Mouse (Mus musculus) midbrain, embryonic 14.5 days (tissue): ENCODE results near the gene Acot2. TPM values are rescaled to one million over a fixed set of nuclear protein-coding genes. Genes with fewer than 3 reads are reported as not detected.
A peak's percentile ranks its signal among the peaks of the same experiment; 100 is the strongest.
"Not testable (repeated sequence)": the region's sequence is repeated elsewhere in the genome, so short reads cannot be mapped to it uniquely, and the experiment has no call there.

Experiments used
- ATAC-seq: fragments of 200-750 bp; cut with Nextera tagmentation; 2 replicates; pipeline ENCODE4 v1.8.0; 2017; ENCODE audit warnings: moderate number of reproducible peaks, moderate library complexity; ENCODE audit not compliant: low FRiP score, low TSS enrichment
- DNase-seq: peaks from one replicate; pipeline ENCODE4 v3.0.0-alpha.2; 2015
- H3K27ac ChIP-seq: fragments of 300-500 bp; sonication (generic); replicated peaks from 2 replicates; pipeline ENCODE4 v1.5.1; 2014; ENCODE audit warnings: mild to moderate bottlenecking, low read depth, low read length, moderate library complexity
- H3K27me3 ChIP-seq: fragments of 300-500 bp; sonication (generic); 2 replicates; pipeline ENCODE4 v1.6.1; 2014; ENCODE audit warnings: low read length, control low read depth, mixed read lengths; ENCODE audit not compliant: control insufficient read depth, insufficient read depth
- H3K36me3 ChIP-seq: fragments of 300-500 bp; sonication (generic); 2 replicates; pipeline ENCODE4 v1.6.1; 2014; ENCODE audit warnings: low read length, control low read depth; ENCODE audit not compliant: control insufficient read depth, insufficient read depth
- H3K4me1 ChIP-seq: fragments of 300-500 bp; sonication (generic); 2 replicates; pipeline ENCODE4 v1.6.1; 2014; ENCODE audit warnings: mild to moderate bottlenecking, antibody characterized with exemption, low read length, control low read depth; ENCODE audit not compliant: control insufficient read depth, insufficient read depth
- H3K4me2 ChIP-seq: fragments of 300-500 bp; sonication (generic); 2 replicates; pipeline ENCODE4 v1.6.1; 2014; ENCODE audit warnings: mild to moderate bottlenecking, low read length, moderate library complexity
- H3K4me3 ChIP-seq: fragments of 300-500 bp; sonication (generic); replicated peaks from 2 replicates; pipeline ENCODE4 v1.5.1; 2014; ENCODE audit warnings: low read depth, low read length
- H3K9ac ChIP-seq: fragments of 300-500 bp; sonication (generic); replicated peaks from 2 replicates; pipeline ENCODE4 v1.6.1; 2014; ENCODE audit warnings: mild to moderate bottlenecking, low read length, moderate library complexity
- H3K9me3 ChIP-seq: fragments of 300-500 bp; sonication (generic); 2 replicates; pipeline ENCODE4 v1.6.1; 2016; ENCODE audit warnings: low read length, control low read depth, mixed read lengths; ENCODE audit not compliant: control insufficient read depth
- WGBS: fragments of 180-500 bp; shearing (Covaris S2); extraction: QIAGEN DNeasy Blood & Tissue Kit; methylation state at CpG from one replicate; pipeline ENCODE4 v1.1.7; 2014; 5-methylcytosine and 5-hydroxymethylcytosine counted together
- polyA plus RNA-seq: library from polyadenylated mRNA; unstranded; fragments of >200 nt; fragmentation: Nextera tagmentation; extraction: Ambion mirVana; gene quantifications from 2 replicates; pipeline ENCODE4 v1.2.1, GENCODE M21; 2014

The Acot2 gene
- polyA plus RNA-seq, 1 experiment from 2014 or later = 9.2 TPM

GRCm38 (mm10) chr12:84008251-84008650 is 20.6 kb downstream of the Acot2 start:
- Histone ChIP-seq H3K9ac (no peak overlapping the region), H3K9me3 (no peaks in the 10 kb centered on the region), H3K4me2 (0 out of 2 replicates have a peak overlapping the region, but pooled peaks have one; percentile 56), H3K27me3 (no peaks in the 10 kb centered on the region), H3K27ac (peak overlapping the region; percentile 67), H3K4me3 (no peak overlapping the region), H3K36me3 (no peaks in the 10 kb centered on the region), H3K4me1 (peaks cover 17% of the 10 kb centered on the region)
- ATAC-seq = no peak
- no peak for DNase-seq
- 90% methylated on average over 12 of the region's 12 CpGs for WGBS

- no peak for ATAC-seq
- Histone ChIP-seq H3K27ac (peak overlapping the region; percentile 67), H3K4me3 (peak overlapping the region; percentile 43), H3K9ac (0 out of 2 replicates have a peak overlapping the region, but pooled peaks have one; percentile 46), H3K4me1 (peaks cover 17% of the 10 kb centered on the region), H3K36me3 (no peaks in the 10 kb centered on the region), H3K4me2 (peak overlapping the region; percentile 56), H3K9me3 (no peaks in the 10 kb centered on the region), H3K27me3 (no peaks in the 10 kb centered on the region)
- DNase-seq = no peak
- WGBS = 41% methylated on average over 8 of the region's 8 CpGs
These were observed 21.1 kb downstream of the Acot2 start for GRCm38 (mm10) chr12:84008729-84009128.

- peak; percentile 82 for DNase-seq
- peak within 1 kb of the TSS; percentile 46; the same call in 1 of the 2 replicates for H3K9ac ChIP-seq
- ATAC-seq = peak; percentile 90
- not testable (repeated sequence) for H3K36me3 ChIP-seq, H3K9me3 ChIP-seq, H3K27me3 ChIP-seq
- H3K27ac ChIP-seq = peak within 1 kb of the TSS; percentile 67
- H3K4me1 ChIP-seq = peaks cover 17% of the 10 kb centered on the region
- WGBS = under 1% methylated on average over 53 of the region's 70 CpGs
- peak within 1 kb of the TSS; percentile 43 for H3K4me3 ChIP-seq
- H3K4me2 ChIP-seq = peak within 1 kb of the TSS; percentile 56
These were observed 21.7 kb downstream of the Acot2 start, which contains the start of gene Acot1 for GRCm38 (mm10) chr12:84009171-84009965. Gene Acot1 (plus strand): TSS chr12:84009490.

GRCm38 (mm10) chr12:84010201-84010600 is 22.5 kb downstream of the Acot2 start:
- no peak for DNase-seq
- peak overlapping the region; percentile 56 for H3K4me2 ChIP-seq
- 66% methylated on average over 3 of the region's 3 CpGs for WGBS

GRCm38 (mm10) chr12:84011251-84012040 is 23.8 kb downstream of the Acot2 start:
- Histone ChIP-seq H3K9me3 (no peaks in the 10 kb centered on the region), H3K9ac (peak overlapping the region; percentile 34; the same call in 1 of the 2 replicates), H3K27me3 (no peaks in the 10 kb centered on the region), H3K27ac (peak overlapping the region; percentile 62), H3K4me3 (0 out of 2 replicates have a peak overlapping the region, but pooled peaks have one; percentile 8), H3K36me3 (peaks cover 4% of the 10 kb centered on the region; the same call in 1 of the 2 replicates), H3K4me1 (peaks cover 17% of the 10 kb centered on the region), H3K4me2 (peak overlapping the region; percentile 56)
- 12% methylated on average over 12 of the region's 12 CpGs for WGBS
- peak; percentile 91 for DNase-seq
- ATAC-seq = peak; percentile 67; the same call in 1 of the 2 replicates

More at GRCm38 (mm10) chr12:84010201-84010600, 22.5 kb downstream of the Acot2 start:
- Histone ChIP-seq H3K4me1 (peaks cover 17% of the 10 kb centered on the region), H3K27ac (peak overlapping the region; percentile 53; the same call in 1 of the 2 replicates), H3K9me3 (no peaks in the 10 kb centered on the region), H3K9ac (no peak overlapping the region), H3K27me3 (no peaks in the 10 kb centered on the region), H3K36me3 (no peaks in the 10 kb centered on the region; the same call in 1 of the 2 replicates), H3K4me3 (peak overlapping the region; percentile 43)
- no peak for ATAC-seq

GRCm38 (mm10) chr12:84013130-84013529 is 25.5 kb downstream of the Acot2 start:
- H3K9me3 ChIP-seq = no peaks in the 10 kb centered on the region
- H3K27ac ChIP-seq = peak overlapping the region; percentile 46; the same call in 1 of the 2 replicates
- WGBS = 54% methylated on average over 6 of the region's 6 CpGs
- ATAC-seq (no peak), DNase-seq (peak; percentile 39)
- H3K27me3 ChIP-seq = no peaks in the 10 kb centered on the region
- peaks cover 17% of the 10 kb centered on the region for H3K4me1 ChIP-seq
- no peak overlapping the region for H3K4me3 ChIP-seq
- H3K36me3 ChIP-seq = peaks cover 4% of the 10 kb centered on the region; the same call in 1 of the 2 replicates
- peak overlapping the region; percentile 56; the same call in 1 of the 2 replicates for H3K4me2 ChIP-seq
- no peak overlapping the region for H3K9ac ChIP-seq

- Histone ChIP-seq H3K27me3 (no peaks in the 10 kb centered on the region), H3K36me3 (peaks cover 4% of the 10 kb centered on the region; the same call in 1 of the 2 replicates), H3K27ac (no peak overlapping the region), H3K9ac (no peak overlapping the region), H3K4me1 (peaks cover 17% of the 10 kb centered on the region), H3K9me3 (no peaks in the 10 kb centered on the region), H3K4me2 (no peak overlapping the region), H3K4me3 (no peak overlapping the region)
- ATAC-seq (no peak), DNase-seq (no peak)
- 93% methylated on average over 7 of the region's 7 CpGs for WGBS
These were observed 26.0 kb downstream of the Acot2 start for GRCm38 (mm10) chr12:84013701-84014100.

GRCm38 (mm10) chr12:84020528-84020927 is 32.9 kb downstream of the Acot2 start:
- not testable (repeated sequence) for H3K4me3 ChIP-seq, H3K4me2 ChIP-seq, H3K27ac ChIP-seq, ATAC-seq, H3K9ac ChIP-seq, H3K4me1 ChIP-seq, H3K36me3 ChIP-seq, H3K9me3 ChIP-seq, H3K27me3 ChIP-seq
- WGBS = 59% methylated on average over 7 of the region's 7 CpGs
- DNase-seq = peak; percentile 62
